Mouse (Mus musculus) bone marrow, adult 2 months (tissue): ENCODE data around the gene Ogdh. TPM values are rescaled to one million over a fixed set of nuclear protein-coding genes. Genes with fewer than 3 reads are reported as not detected.

Experiments used
- H3K27ac ChIP-seq: fragments of 200-500 bp; 2 replicates; pipeline ENCODE4 v1.5.1; 2012; ENCODE audit warnings: low read depth, mild to moderate bottlenecking, control low read depth, inconsistent platforms, low read length; ENCODE audit not compliant: control insufficient read depth, poor library complexity, insufficient read depth
- H3K4me1 ChIP-seq: fragments of 200-500 bp; 2 replicates; pipeline ENCODE4 v1.6.1; 2011; ENCODE audit warnings: low read length; ENCODE audit not compliant: control insufficient read depth, insufficient read depth
- H3K4me3 ChIP-seq: fragments of 200-500 bp; replicated peaks from 2 replicates; pipeline ENCODE3; 2011; ENCODE audit warnings: mild to moderate bottlenecking, low read depth, low read length, control low read depth; ENCODE audit not compliant: control insufficient read depth
- CTCF ChIP-seq: fragments of 200-500 bp; IDR thresholded peaks from 2 replicates; pipeline ENCODE4 v1.5.1; 2011; ENCODE audit warnings: low read length, control low read depth; ENCODE audit not compliant: control insufficient read depth, insufficient read depth
- POLR2A ChIP-seq: fragments of 200-500 bp; IDR thresholded peaks from 2 replicates; pipeline ENCODE4 v1.6.1; 2011; ENCODE audit warnings: low read depth, mild to moderate bottlenecking, control low read depth, low read length, borderline replicate concordance; ENCODE audit not compliant: control insufficient read depth
- WGBS: fragments of 180-500 bp; shearing (Covaris S2); methylation state at CpG from one replicate; pipeline ENCODE4 v1.1.7; 2018; 5-methylcytosine and 5-hydroxymethylcytosine counted together
- polyA plus RNA-seq: library from polyadenylated mRNA; stranded (reverse); fragments of >200 nt; gene quantifications from 2 replicates; pipeline ENCODE4 v1.2.4, GENCODE M21; 2011; ENCODE audit warnings: low replicate concordance; ENCODE audit not compliant: missing spikeins, insufficient read depth, insufficient read length

Ogdh gene
- polyA plus RNA-seq, 1 experiment = 54.8 TPM

DNA sequence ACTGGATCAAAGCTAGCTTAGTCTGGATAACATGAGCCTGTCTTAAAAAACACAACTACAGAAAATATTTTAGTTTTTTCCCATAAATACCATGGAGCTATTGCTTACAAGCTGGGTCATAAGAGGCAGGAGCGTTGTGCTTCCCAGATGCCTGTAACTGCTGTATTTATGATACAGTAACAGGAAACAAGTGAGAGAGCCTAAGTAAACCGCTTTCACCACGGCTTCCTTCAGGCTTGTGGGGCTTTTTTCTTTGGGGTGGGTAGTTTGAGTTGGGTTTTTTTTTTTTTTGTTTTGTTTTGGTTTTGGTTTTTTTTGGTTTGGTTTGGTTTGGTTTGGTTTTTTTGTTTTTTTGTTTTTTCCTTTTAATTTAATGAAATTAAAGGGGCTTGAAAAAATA is 41.2 kb downstream of the Ogdh start:
- Histone ChIP-seq H3K4me1 (no peaks in the 10 kb centered on the region; the same call in 1 of the 2 replicates), H3K27ac (no peak overlapping the region), H3K4me3 (no peak overlapping the region)
- TF ChIP-seq POLR2A (no peak), CTCF (no peak)
- whole genome bisulfite sequencing = 9% methylated on average over 3 of the region's 3 CpGs

- 81% methylated on average over 7 of the region's 7 CpGs for WGBS
- Histone ChIP-seq H3K4me1 (no peaks in the 10 kb centered on the region; the same call in 1 of the 2 replicates), H3K4me3 (no peak overlapping the region), H3K27ac (no peak overlapping the region)
- TF ChIP-seq POLR2A = no peak
- no peak for TF ChIP-seq CTCF
Observed at GRCm38 (mm10) chr11:6333403-6333802, 42.0 kb downstream of the Ogdh start.

DNA sequence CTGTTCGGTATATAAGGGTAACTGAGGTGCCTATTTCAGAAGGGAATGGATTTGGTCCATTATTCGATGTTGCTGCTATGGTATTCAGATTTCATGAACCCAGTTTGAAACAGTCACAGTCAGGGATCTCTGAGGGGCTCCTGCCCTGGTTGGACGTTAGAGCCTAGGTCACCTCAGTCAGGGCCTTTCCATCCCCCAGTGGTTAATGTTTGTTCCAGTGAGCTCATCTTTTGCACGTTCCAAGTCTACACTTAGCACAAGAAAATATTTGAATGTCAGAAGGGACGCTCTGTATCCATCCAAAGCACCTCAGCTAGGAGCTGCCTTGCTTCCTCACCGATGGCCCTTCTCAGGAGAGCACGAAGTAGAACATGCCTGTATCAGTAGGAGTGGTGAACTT is 43.9 kb downstream of the Ogdh start:
- H3K4me3 ChIP-seq = no peak overlapping the region
- H3K27ac ChIP-seq = no peak overlapping the region

DNA sequence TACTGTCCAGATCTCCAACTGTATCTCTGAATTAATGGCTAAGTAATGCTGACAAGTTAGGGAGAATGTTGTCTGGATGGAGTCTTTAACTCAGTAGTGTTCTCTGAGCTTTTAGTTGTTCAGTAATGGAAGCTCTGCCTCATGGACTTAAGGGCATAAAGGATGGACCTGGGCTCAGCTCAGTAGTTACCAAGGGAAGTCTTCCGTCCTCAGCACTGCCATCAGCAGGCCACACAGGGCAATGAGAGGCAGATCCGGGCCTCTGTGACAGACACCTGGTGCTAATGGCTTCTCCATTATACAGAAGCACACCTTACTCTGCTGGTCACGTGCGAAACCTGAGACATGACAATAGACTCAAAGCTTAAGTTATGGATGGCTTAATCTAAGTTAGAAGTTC is 45.3 kb downstream of the Ogdh start:
- no peaks in the 10 kb centered on the region; the same call in 1 of the 2 replicates for H3K4me1 ChIP-seq
- H3K4me3 ChIP-seq = no peak overlapping the region
- H3K27ac ChIP-seq = no peak overlapping the region
- WGBS = 77% methylated on average over 4 of the region's 4 CpGs
- TF ChIP-seq POLR2A (no peak), CTCF (no peak)

More for the DNA sequence above, 43.9 kb downstream of the Ogdh start:
- WGBS = 91% methylated on average over 7 of the region's 7 CpGs
- TF ChIP-seq CTCF (no peak), POLR2A (no peak)
- no peaks in the 10 kb centered on the region; the same call in 1 of the 2 replicates for H3K4me1 ChIP-seq

- TF ChIP-seq CTCF (no peak), POLR2A (no peak)
- Histone ChIP-seq H3K27ac (no peak overlapping the region), H3K4me1 (no peaks in the 10 kb centered on the region), H3K4me3 (no peak overlapping the region)
- 81% methylated on average over 4 of the region's 4 CpGs for WGBS
Observed at GRCm38 (mm10) chr11:6345956-6346355, 54.5 kb downstream of the Ogdh start.

- no peak overlapping the region for H3K27ac ChIP-seq
- 92% methylated on average over 7 of the region's 7 CpGs for WGBS
- no peak for TF ChIP-seq CTCF
- TF ChIP-seq POLR2A = no peak
- H3K4me3 ChIP-seq = no peak overlapping the region
- H3K4me1 ChIP-seq = no peaks in the 10 kb centered on the region
Observed at GRCm38 (mm10) chr11:6346966-6347365, 55.5 kb downstream of the Ogdh start.

GRCm38 (mm10) chr11:6348681-6349200 is 57.3 kb downstream of the Ogdh start:
- Histone ChIP-seq H3K27ac (no peak overlapping the region), H3K4me3 (no peak overlapping the region), H3K4me1 (no peaks in the 10 kb centered on the region)
- 88% methylated on average over 11 of the region's 11 CpGs for WGBS
- TF ChIP-seq POLR2A (no peak), CTCF (no peak)

DNA sequence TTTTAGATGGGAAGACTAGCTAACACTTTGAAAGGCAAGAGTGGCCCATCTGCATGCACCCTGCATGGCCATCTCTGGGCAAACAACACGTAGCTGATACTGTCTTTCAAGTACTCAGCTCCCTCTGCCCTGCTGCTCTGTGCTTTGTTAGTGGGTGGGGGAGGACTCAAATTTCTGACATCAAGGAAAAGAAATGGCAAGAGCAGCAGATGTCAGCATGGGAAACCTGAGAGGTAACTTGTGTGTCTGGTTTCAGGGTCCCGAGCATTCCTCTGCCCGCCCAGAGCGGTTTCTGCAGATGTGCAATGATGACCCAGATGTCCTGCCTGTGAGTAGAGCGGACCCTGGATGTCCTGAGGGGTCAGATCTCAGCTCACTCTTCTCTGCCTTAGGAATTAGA is 58.2 kb downstream of the Ogdh start:
- H3K27ac ChIP-seq = no peak overlapping the region
- 97% methylated on average over 5 of the region's 5 CpGs for WGBS
- TF ChIP-seq POLR2A (no peak), CTCF (no peak)

GRCm38 (mm10) chr11:6355106-6355505 is 63.7 kb downstream of the Ogdh start:
- no peaks in the 10 kb centered on the region; the same call in 1 of the 2 replicates for H3K4me1 ChIP-seq
- H3K4me3 ChIP-seq = no peak overlapping the region
- TF ChIP-seq CTCF (no peak), POLR2A (no peak)
- WGBS = 90% methylated on average over 4 of the region's 4 CpGs
- no peak overlapping the region for H3K27ac ChIP-seq

More for the DNA sequence above, 58.2 kb downstream of the Ogdh start:
- Histone ChIP-seq H3K4me1 (no peaks in the 10 kb centered on the region), H3K4me3 (no peak overlapping the region)
